Mouse (Mus musculus) brain, embryonic 14.5 days (tissue): ENCODE measurements around the gene Phf10.

Source experiments
- CTCF ChIP-seq: fragments of 200-500 bp; IDR thresholded peaks from 2 replicates; pipeline ENCODE4 v1.5.1; 2012; ENCODE audit warnings: inconsistent platforms, mild to moderate bottlenecking, moderate library complexity, borderline replicate concordance; ENCODE audit not compliant: insufficient read depth, insufficient read length; ENCODE audit errors: extremely low read depth
- POLR2A ChIP-seq: fragments of 200-500 bp; IDR thresholded peaks from 2 replicates; pipeline ENCODE4 v1.6.1; 2012; ENCODE audit warnings: mild to moderate bottlenecking, inconsistent platforms, borderline replicate concordance; ENCODE audit not compliant: poor library complexity, insufficient read depth, insufficient read length, severe bottlenecking; ENCODE audit errors: extremely low read depth

- TF ChIP-seq POLR2A (no peak), CTCF (no peak)
These were observed 53.9 kb downstream of the Phf10 start for GRCm38 (mm10) chr17:14907136-14907535.
